ENCODE assay signal across 18 mouse cellular contexts in the genomic region with DNA sequence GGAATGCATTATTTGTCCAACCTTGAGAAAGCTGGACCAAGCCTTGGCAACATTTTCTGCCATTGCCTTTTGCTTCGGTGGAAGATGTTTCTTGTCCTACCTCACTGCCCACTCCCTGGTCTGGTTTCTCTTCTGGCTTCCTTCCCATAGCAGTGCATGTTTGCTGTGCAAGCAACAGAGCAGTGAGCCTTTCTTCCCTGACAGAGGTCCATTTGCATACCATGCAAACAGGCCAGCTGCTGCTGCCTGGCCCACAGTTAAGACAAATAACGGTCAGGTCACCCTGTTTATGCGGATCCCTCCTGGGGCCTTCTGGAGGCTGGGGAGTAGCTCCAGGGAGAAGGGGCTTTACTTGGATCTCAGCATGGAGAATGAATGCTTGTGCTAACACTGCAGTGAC.
DNase-seq lines count a peak whose midpoint lies in the region; ATAC-seq lines count a peak whose summit lies in the region.
"Had no signal": no experiment of that assay in that cellular context is flagged by ENCODE, and none has a peak within 500 bp of the region (broad histone marks: within the 10 kb centered on the region; RNA-seq: fewer than 3 reads in every experiment).

No protein-coding gene starts in this region.

- peak; percentile 16 for DNase-seq in embryo, embryonic 10 days (ENCODE audit: low spot score)
- DNase-seq in embryo, embryonic 9.5 days (ENCODE audit: extremely low spot score) = no peak
- DNase-seq in neural tube, embryonic 10.5 days (ENCODE audit: extremely low spot score, low spot score) = peak; percentile 20
- DNase-seq in mesoderm, embryonic 11.5 days (ENCODE audit: low read depth, low spot score) = peak; percentile 30
- DNase-seq in layer of hippocampus, adult 9-11 months = no peak
- DNase-seq in right cerebral cortex, postnatal 10 days (ENCODE audit: low spot score in 2 of 2) = no peak
- no peak for DNase-seq in layer of hippocampus, postnatal 25 days (ENCODE audit: extremely low spot score in 1 of 2, low spot score in 1 of 2)
- DNase-seq: adrenal gland, adult 2 months; cerebellum, adult 8-10 months; heart, postnatal 36 days; kidney, adult 18-20 months; kidney, postnatal 36 days; liver, postnatal 0 days; right cerebral cortex, adult 18-20 months had no signal

- 21% methylated on average over 3 of the region's 3 CpGs for WGBS in neural tube, embryonic 15.5 days

- no peak for ATAC-seq in neural tube, embryonic 15.5 days (ENCODE audit: low FRiP score)
- ATAC-seq: liver, postnatal 0 days had no signal

- H3K27ac ChIP-seq in neural tube, embryonic 15.5 days (replicated peaks) = no peak overlapping the region
- H3K27ac ChIP-seq: heart, embryonic 10.5 days; limb, embryonic 12.5 days had no signal

- H3K36me3 ChIP-seq in neural tube, embryonic 15.5 days = no peaks in the 10 kb centered on the region
- H3K36me3 ChIP-seq: heart, embryonic 10.5 days; limb, embryonic 12.5 days had no signal

- no peak overlapping the region for H3K4me3 ChIP-seq in neural tube, embryonic 15.5 days (replicated peaks)
- H3K4me3 ChIP-seq: heart, embryonic 10.5 days; limb, embryonic 12.5 days; megakaryocyte, embryonic 14.5 days had no signal

- H3K4me1 ChIP-seq in neural tube, embryonic 15.5 days = no peaks in the 10 kb centered on the region
- H3K4me1 ChIP-seq: heart, embryonic 10.5 days; limb, embryonic 12.5 days; megakaryocyte, embryonic 14.5 days had no signal

- no peak overlapping the region for H3K4me2 ChIP-seq in neural tube, embryonic 15.5 days
- H3K4me2 ChIP-seq: limb, embryonic 12.5 days had no signal

- H3K27me3 ChIP-seq in neural tube, embryonic 15.5 days (replicated peaks) = no peaks in the 10 kb centered on the region
- H3K27me3 ChIP-seq: limb, embryonic 12.5 days; megakaryocyte, embryonic 14.5 days had no signal

- H3K9ac ChIP-seq in neural tube, embryonic 15.5 days (replicated peaks) = no peak overlapping the region
- H3K9ac ChIP-seq: limb, embryonic 12.5 days; liver, postnatal 0 days had no signal

- no peaks in the 10 kb centered on the region for H3K9me3 ChIP-seq in neural tube, embryonic 15.5 days (replicated peaks)
- H3K9me3 ChIP-seq: heart, embryonic 10.5 days; limb, embryonic 12.5 days had no signal

Comparison
In these comparisons a context has a peak if more than half of its experiments do, and no peak if none do; other contexts are left out.
1. DNase-seq: peak in embryo, embryonic 10 days (single experiment), neural tube, embryonic 10.5 days (single experiment) and mesoderm, embryonic 11.5 days (single experiment); none in embryo, embryonic 9.5 days (single experiment), layer of hippocampus, adult 9-11 months (single experiment), right cerebral cortex, postnatal 10 days (0 of 2) and layer of hippocampus, postnatal 25 days (0 of 2).